Comparison of ENCODE assay signal across 10 mouse cellular contexts in the genomic region with DNA sequence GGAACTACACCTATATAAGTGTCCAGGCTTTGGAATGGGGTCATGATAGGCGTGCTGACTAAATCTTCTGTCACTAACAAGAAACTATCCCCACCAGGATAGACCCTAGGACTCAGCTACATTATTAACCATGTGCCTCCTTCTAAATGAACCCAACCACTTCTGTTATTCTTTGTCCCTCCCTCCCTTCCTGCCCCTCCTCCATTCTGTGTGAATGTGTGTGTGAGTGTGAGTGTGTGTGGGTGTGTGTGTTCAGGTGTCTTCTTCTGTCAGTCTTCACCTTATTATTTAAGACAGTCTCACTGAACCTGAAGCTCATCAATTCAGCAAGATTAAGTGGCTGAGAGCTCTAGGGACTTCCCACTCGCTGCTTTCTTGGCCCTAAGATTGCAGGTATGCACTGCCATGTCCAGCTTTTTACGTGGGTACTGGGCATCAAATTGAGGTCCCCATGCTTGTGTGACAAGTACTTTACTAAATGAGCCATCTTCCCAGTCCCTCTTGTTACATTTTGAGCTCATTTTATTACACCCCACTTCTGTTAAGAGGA. TPM values are rescaled to one million over a fixed set of nuclear protein-coding genes. Genes with fewer than 3 reads are reported as not detected.
A peak's percentile ranks its signal among the peaks of the same experiment; 100 is the strongest.
DNase-seq lines count a peak whose midpoint lies in the region; ATAC-seq and TF ChIP-seq lines count a peak whose summit lies in the region.
"Had no signal": no experiment of that assay in that cellular context is flagged by ENCODE, and none has a peak within 500 bp of the region (broad histone marks: within the 10 kb centered on the region; RNA-seq: fewer than 3 reads in every experiment).

No protein-coding gene starts in this region.

- TF ChIP-seq EP300 in liver, postnatal 0 days (IDR thresholded peaks at IDR 0.05; ENCODE audit: low read depth): no peak

- TF ChIP-seq CTCF in liver, postnatal 0 days (IDR thresholded peaks at IDR 0.05; ENCODE audit: low read depth): no peak

- no peak overlapping the region for H3K27ac ChIP-seq in embryonic facial prominence, embryonic 15.5 days (replicated peaks)
- no peak overlapping the region for H3K27ac ChIP-seq in embryonic facial prominence, embryonic 10.5 days (replicated peaks)
- peak overlapping the region; percentile 39; the same call in 1 of the 2 replicates for H3K27ac ChIP-seq in liver, postnatal 0 days (ENCODE audit: low read depth)
- H3K27ac ChIP-seq in liver, embryonic 12.5 days: no peak overlapping the region
- peak overlapping the region; percentile 91 for H3K27ac ChIP-seq in forebrain, embryonic 15.5 days (replicated peaks)
- H3K27ac ChIP-seq in midbrain, embryonic 15.5 days: peak overlapping the region; percentile 90
- H3K27ac ChIP-seq: limb, embryonic 13.5 days had no signal

- no peaks in the 10 kb centered on the region for H3K36me3 ChIP-seq in embryonic facial prominence, embryonic 15.5 days
- H3K36me3 ChIP-seq in embryonic facial prominence, embryonic 10.5 days (replicated peaks): no peaks in the 10 kb centered on the region
- peaks cover 4% of the 10 kb centered on the region; the same call in 1 of the 2 replicates for H3K36me3 ChIP-seq in liver, postnatal 0 days (replicated peaks; ENCODE audit: insufficient read depth, low read length)
- H3K36me3 ChIP-seq in liver, embryonic 12.5 days: no peaks in the 10 kb centered on the region
- H3K36me3 ChIP-seq in forebrain, embryonic 15.5 days: no peaks in the 10 kb centered on the region
- no peaks in the 10 kb centered on the region for H3K36me3 ChIP-seq in midbrain, embryonic 15.5 days (replicated peaks)
- H3K36me3 ChIP-seq: limb, embryonic 13.5 days had no signal

- 0 out of 2 replicates have a peak overlapping the region, but pooled peaks have one; percentile 99 for H3K4me2 ChIP-seq in embryonic facial prominence, embryonic 15.5 days (replicated peaks)
- H3K4me2 ChIP-seq in liver, postnatal 0 days (ENCODE audit: low read depth, low read length): peak overlapping the region; percentile 44; the same call in 1 of the 2 replicates
- no peak overlapping the region for H3K4me2 ChIP-seq in liver, embryonic 12.5 days
- H3K4me2 ChIP-seq in forebrain, embryonic 15.5 days (replicated peaks): peak overlapping the region; percentile 97
- peak overlapping the region; percentile 79 for H3K4me2 ChIP-seq in midbrain, embryonic 15.5 days
- H3K4me2 ChIP-seq: limb, embryonic 13.5 days had no signal

- H3K27me3 ChIP-seq in embryonic facial prominence, embryonic 15.5 days: peaks cover 16% of the 10 kb centered on the region
- H3K27me3 ChIP-seq in embryonic facial prominence, embryonic 10.5 days (replicated peaks; ENCODE audit: low read depth, poor library complexity, severe bottlenecking): peaks cover 57% of the 10 kb centered on the region
- peaks cover 23% of the 10 kb centered on the region for H3K27me3 ChIP-seq in liver, postnatal 0 days (ENCODE audit: insufficient read depth, low read length)
- peaks cover 48% of the 10 kb centered on the region for H3K27me3 ChIP-seq in liver, embryonic 12.5 days (replicated peaks)
- H3K27me3 ChIP-seq in forebrain, embryonic 15.5 days: no peaks in the 10 kb centered on the region
- 0 out of 2 replicates have a peak, but pooled peaks cover 2% of the 10 kb centered on the region for H3K27me3 ChIP-seq in midbrain, embryonic 15.5 days (replicated peaks)
- H3K27me3 ChIP-seq: Patski had no signal

- 76% methylated on average over 3 of the region's 3 CpGs for WGBS in embryonic facial prominence, embryonic 15.5 days
- WGBS in embryonic facial prominence, embryonic 10.5 days: 78% methylated on average over 3 of the region's 3 CpGs
- 65% methylated on average over 3 of the region's 3 CpGs for WGBS in liver, postnatal 0 days (ENCODE audit: insufficient replicate concordance)
- 63% methylated on average over 3 of the region's 3 CpGs for WGBS in liver, embryonic 12.5 days (ENCODE audit: insufficient replicate concordance)
- WGBS in forebrain, embryonic 15.5 days: 74% methylated on average over 3 of the region's 3 CpGs
- WGBS in midbrain, embryonic 15.5 days: 46% methylated on average over 3 of the region's 3 CpGs

- peaks cover 26% of the 10 kb centered on the region for H3K4me1 ChIP-seq in embryonic facial prominence, embryonic 15.5 days
- H3K4me1 ChIP-seq in embryonic facial prominence, embryonic 10.5 days: peaks cover 27% of the 10 kb centered on the region
- H3K4me1 ChIP-seq in liver, postnatal 0 days (ENCODE audit: insufficient read depth): peaks cover 61% of the 10 kb centered on the region
- H3K4me1 ChIP-seq in liver, embryonic 12.5 days: peaks cover 47% of the 10 kb centered on the region
- peaks cover 35% of the 10 kb centered on the region for H3K4me1 ChIP-seq in forebrain, embryonic 15.5 days
- H3K4me1 ChIP-seq in midbrain, embryonic 15.5 days: peaks cover 35% of the 10 kb centered on the region

- H3K9ac ChIP-seq in embryonic facial prominence, embryonic 15.5 days: no peak overlapping the region
- no peak overlapping the region for H3K9ac ChIP-seq in liver, postnatal 0 days (replicated peaks)
- H3K9ac ChIP-seq in liver, embryonic 12.5 days: no peak overlapping the region
- peak overlapping the region; percentile 33 for H3K9ac ChIP-seq in forebrain, embryonic 15.5 days (replicated peaks)
- H3K9ac ChIP-seq in midbrain, embryonic 15.5 days: peak overlapping the region; percentile 86; the same call in 1 of the 2 replicates
- H3K9ac ChIP-seq: limb, embryonic 13.5 days had no signal

- ATAC-seq in embryonic facial prominence, embryonic 15.5 days (ENCODE audit: insufficient number of reproducible peaks, low FRiP score, low TSS enrichment, low read depth): no peak
- ATAC-seq in liver, postnatal 0 days: no peak
- ATAC-seq in liver, embryonic 12.5 days: no peak
- no peak for ATAC-seq in forebrain, embryonic 15.5 days (replicated peaks)
- ATAC-seq in midbrain, embryonic 15.5 days (replicated peaks): no peak
- ATAC-seq: Patski had no signal

- H3K9me3 ChIP-seq in embryonic facial prominence, embryonic 15.5 days (replicated peaks): no peaks in the 10 kb centered on the region
- no peaks in the 10 kb centered on the region for H3K9me3 ChIP-seq in embryonic facial prominence, embryonic 10.5 days
- H3K9me3 ChIP-seq in liver, postnatal 0 days (ENCODE audit: low read length): no peaks in the 10 kb centered on the region
- H3K9me3 ChIP-seq in liver, embryonic 12.5 days (replicated peaks): no peaks in the 10 kb centered on the region
- H3K9me3 ChIP-seq in forebrain, embryonic 15.5 days: no peaks in the 10 kb centered on the region
- no peaks in the 10 kb centered on the region for H3K9me3 ChIP-seq in midbrain, embryonic 15.5 days
- H3K9me3 ChIP-seq: limb, embryonic 13.5 days had no signal

- H3K4me3 ChIP-seq in embryonic facial prominence, embryonic 15.5 days (replicated peaks): no peak overlapping the region
- no peak overlapping the region for H3K4me3 ChIP-seq in embryonic facial prominence, embryonic 10.5 days
- no peak overlapping the region for H3K4me3 ChIP-seq in liver, postnatal 0 days (ENCODE audit: low read depth, low read length)
- no peak overlapping the region for H3K4me3 ChIP-seq in liver, embryonic 12.5 days
- H3K4me3 ChIP-seq in forebrain, embryonic 15.5 days: peak overlapping the region; percentile 82
- H3K4me3 ChIP-seq in midbrain, embryonic 15.5 days: peak overlapping the region; percentile 74
- H3K4me3 ChIP-seq: limb, embryonic 13.5 days had no signal

- DNase-seq in embryonic facial prominence, embryonic 10.5 days (ENCODE audit: low spot score): no peak
- no peak for DNase-seq in liver, postnatal 0 days
- no peak for DNase-seq in urinary bladder, postnatal 36 days (ENCODE audit: low spot score in 2 of 2)
- DNase-seq in adrenal gland, postnatal 10 days: no peak

RNA-seq across cellular contexts. Expression of a gene that starts 58.9 kb away (rescaled TPM):
- 6.3 and 6.4 TPM in 2 replicates for polyA plus RNA-seq in embryonic facial prominence, embryonic 15.5 days (2015; fragmentation: Nextera tagmentation; extraction: Ambion mirVana)
- polyA plus RNA-seq in embryonic facial prominence, embryonic 10.5 days (2016; fragmentation: Nextera tagmentation; extraction: Ambion mirVana): 2.3 and 2.6 TPM in 2 replicates
- 3.7 and 3.8 TPM in 2 replicates for polyA plus RNA-seq in liver, postnatal 0 days (2015; fragmentation: Nextera tagmentation; extraction: Ambion mirVana)
- polyA plus RNA-seq in liver, embryonic 12.5 days (2016; fragmentation: Nextera tagmentation; extraction: Ambion mirVana): 6.6 and 8.3 TPM in 2 replicates
- polyA plus RNA-seq in forebrain, embryonic 15.5 days (2015; fragmentation: Nextera tagmentation; extraction: Ambion mirVana): 24.5 and 26.8 TPM in 2 replicates
- 32.3 and 34.0 TPM in 2 replicates for polyA plus RNA-seq in midbrain, embryonic 15.5 days (2015; fragmentation: Nextera tagmentation; extraction: Ambion mirVana)
- 10 to 100 TPM in 1 of 2 experiments, 1 to 10 TPM in 1; 7.5 to 10.9 TPM for total RNA-seq in adrenal gland, postnatal 10 days (2021)

Comparison
In these comparisons a context has a peak if more than half of its experiments do, and no peak if none do; other contexts are left out.
1. H3K27ac ChIP-seq: peak in liver, postnatal 0 days (single experiment), forebrain, embryonic 15.5 days (single experiment) and midbrain, embryonic 15.5 days (single experiment); none in embryonic facial prominence, embryonic 15.5 days (single experiment), embryonic facial prominence, embryonic 10.5 days (single experiment) and liver, embryonic 12.5 days (single experiment).
2. H3K4me3 ChIP-seq: peak in forebrain, embryonic 15.5 days (single experiment) and midbrain, embryonic 15.5 days (single experiment); none in embryonic facial prominence, embryonic 15.5 days (single experiment), embryonic facial prominence, embryonic 10.5 days (single experiment), liver, postnatal 0 days (single experiment) and liver, embryonic 12.5 days (single experiment).
3. H3K9ac ChIP-seq: peak in forebrain, embryonic 15.5 days (single experiment) and midbrain, embryonic 15.5 days (single experiment); none in embryonic facial prominence, embryonic 15.5 days (single experiment), liver, postnatal 0 days (single experiment) and liver, embryonic 12.5 days (single experiment).